Mouse (Mus musculus): ENCODE measurements around the gene Odf2. TPM values are rescaled to one million over a fixed set of nuclear protein-coding genes. Genes with fewer than 3 reads are reported as not detected.

Odf2 gene
- polyA plus RNA-seq, 2 experiments = 23.5 to 29.6 TPM

GRCm38 (mm10) chr2:29948896-29949295, 59.9 kb downstream of the Odf2 start:
- DNase-seq (ENCODE audit: low read depth in 3 of 3, low spot score in 3 of 3) (no peak), ATAC-seq (ENCODE audit: insufficient read depth) (no peak)
- 86% methylated on average over 5 of the region's 5 CpGs for WGBS (ENCODE audit: insufficient replicate concordance)
- Histone ChIP-seq H3K27ac (no peak overlapping the region), H3K9ac (replicated peaks) (no peak overlapping the region), H3K9me3 (ENCODE audit: control insufficient read depth, low read length) (no peaks in the 10 kb centered on the region), H3K4me1 (replicated peaks; ENCODE audit: control insufficient read depth in 2 of 2, insufficient read depth in 2 of 2, low read length in 1 of 2) (peaks cover 0 to 3% of the 10 kb centered on the region in 2 experiments; a peak in 2 of 4 replicates), H3K4me2 (ENCODE audit: low read depth) (no peak overlapping the region), H3K36me3 (replicated peaks; ENCODE audit: control insufficient read depth, insufficient read depth, low read depth) (peaks cover 40% of the 10 kb centered on the region), H3K4me3 (ENCODE audit: insufficient read depth in 1 of 2, low read depth in 2 of 2, low read length in 2 of 2) (no peak overlapping the region), H3K27me3 (ENCODE audit: control insufficient read depth, insufficient read depth, low read length) (no peaks in the 10 kb centered on the region)
- TF ChIP-seq EP300 (IDR thresholded peaks at IDR 0.05; ENCODE audit: low read depth) (no peak), CTCF (IDR thresholded peaks at IDR 0.05; ENCODE audit: low read depth) (no peak)

GRCm38 (mm10) chr2:29961246-29961645, 72.2 kb downstream of the Odf2 start:
- ATAC-seq (ENCODE audit: insufficient read depth) = no peak
- peaks cover 0 to 6% of the 10 kb centered on the region in 2 experiments; a peak in 2 of 4 replicates for H3K4me1 ChIP-seq (replicated peaks; ENCODE audit: control insufficient read depth in 2 of 2, insufficient read depth in 2 of 2, low read length in 1 of 2)
- DNase-seq (ENCODE audit: low read depth in 3 of 3, low spot score in 3 of 3) = no peak
- H3K9me3 ChIP-seq (ENCODE audit: control insufficient read depth, low read length) = no peaks in the 10 kb centered on the region
- no peak overlapping the region for H3K9ac ChIP-seq (replicated peaks)
- H3K27me3 ChIP-seq (ENCODE audit: control insufficient read depth, insufficient read depth, low read length) = peaks cover 27% of the 10 kb centered on the region
- 89% methylated on average over 7 of the region's 7 CpGs for WGBS (ENCODE audit: insufficient replicate concordance)
- H3K27ac ChIP-seq = no peak overlapping the region
- TF ChIP-seq EP300 (IDR thresholded peaks at IDR 0.05; ENCODE audit: low read depth) (no peak), CTCF (IDR thresholded peaks at IDR 0.05; ENCODE audit: low read depth) (no peak)
- no peak overlapping the region for H3K4me2 ChIP-seq (ENCODE audit: low read depth)
- no peak overlapping the region for H3K4me3 ChIP-seq (ENCODE audit: insufficient read depth in 1 of 2, low read depth in 2 of 2, low read length in 2 of 2)
- H3K36me3 ChIP-seq (replicated peaks; ENCODE audit: control insufficient read depth, insufficient read depth, low read depth) = no peaks in the 10 kb centered on the region; the same call in 1 of the 2 replicates

GRCm38 (mm10) chr2:29964354-29965249, 75.6 kb downstream of the Odf2 start:
- WGBS (ENCODE audit: insufficient replicate concordance) = 18% methylated on average over 10 of the region's 10 CpGs
- TF ChIP-seq CTCF (IDR thresholded peaks at IDR 0.05; ENCODE audit: low read depth) = no peak
- TF ChIP-seq EP300 (IDR thresholded peaks at IDR 0.05; ENCODE audit: low read depth) = no peak
- Histone ChIP-seq H3K9ac (replicated peaks) (no peak overlapping the region), H3K36me3 (replicated peaks; ENCODE audit: control insufficient read depth, insufficient read depth, low read depth) (no peaks in the 10 kb centered on the region), H3K4me2 (ENCODE audit: low read depth) (peak overlapping the region; percentile 65), H3K4me1 (replicated peaks; ENCODE audit: control insufficient read depth in 2 of 2, insufficient read depth in 2 of 2, low read length in 1 of 2) (peaks cover 0 to 9% of the 10 kb centered on the region in 2 experiments; a peak in 2 of 4 replicates), H3K27ac (no peak overlapping the region), H3K27me3 (ENCODE audit: control insufficient read depth, insufficient read depth, low read length) (peaks cover 45% of the 10 kb centered on the region), H3K4me3 (ENCODE audit: insufficient read depth in 1 of 2, low read depth in 2 of 2, low read length in 2 of 2) (peak overlapping the region; percentile 56 to 57), H3K9me3 (ENCODE audit: control insufficient read depth, low read length) (no peaks in the 10 kb centered on the region)
- no peak for DNase-seq (ENCODE audit: low read depth in 3 of 3, low spot score in 3 of 3)
- ATAC-seq (ENCODE audit: insufficient read depth) = no peak

GRCm38 (mm10) chr2:29965250-29965843, 76.3 kb downstream of the Odf2 start, which contains the start of gene Sptan1:
Gene Sptan1, plus strand, starts transcription at chr2:29965560.
- H3K27me3 ChIP-seq (ENCODE audit: control insufficient read depth, insufficient read depth, low read length) = peaks cover 50% of the 10 kb centered on the region
- ATAC-seq (ENCODE audit: insufficient read depth) (peak; percentile 90), DNase-seq (ENCODE audit: low read depth in 3 of 3, low spot score in 3 of 3) (peak; percentile 43 to 56 (median 48))
- H3K36me3 ChIP-seq (replicated peaks; ENCODE audit: control insufficient read depth, insufficient read depth, low read depth) = no peaks in the 10 kb centered on the region
- no peak within 1 kb of the TSS for H3K27ac ChIP-seq
- peak within 1 kb of the TSS; percentile 65 for H3K4me2 ChIP-seq (ENCODE audit: low read depth)
- H3K4me1 ChIP-seq (replicated peaks; ENCODE audit: control insufficient read depth in 2 of 2, insufficient read depth in 2 of 2, low read length in 1 of 2) = peaks cover 0 to 9% of the 10 kb centered on the region in 2 experiments; a peak in 2 of 4 replicates
- TF ChIP-seq EP300 (IDR thresholded peaks at IDR 0.05; ENCODE audit: low read depth) (no peak), CTCF (IDR thresholded peaks at IDR 0.05; ENCODE audit: low read depth) (no peak)
- H3K4me3 ChIP-seq (ENCODE audit: insufficient read depth in 1 of 2, low read depth in 2 of 2, low read length in 2 of 2) = peak within 1 kb of the TSS; percentile 57 to 62
- under 1% methylated on average over 82 of the region's 82 CpGs for WGBS (ENCODE audit: insufficient replicate concordance)
- H3K9me3 ChIP-seq (ENCODE audit: control insufficient read depth, low read length) = no peaks in the 10 kb centered on the region
- peak within 1 kb of the TSS; percentile 39 for H3K9ac ChIP-seq (replicated peaks)

- peaks cover 50% of the 10 kb centered on the region for H3K27me3 ChIP-seq (ENCODE audit: control insufficient read depth, insufficient read depth, low read length)
Measured at GRCm38 (mm10) chr2:29965906-29966305, 76.9 kb downstream of the Odf2 start.

More at GRCm38 (mm10) chr2:29965906-29966305, 76.9 kb downstream of the Odf2 start:
- ATAC-seq (ENCODE audit: insufficient read depth) = no peak
- Histone ChIP-seq H3K36me3 (replicated peaks; ENCODE audit: control insufficient read depth, insufficient read depth, low read depth) (no peaks in the 10 kb centered on the region), H3K27ac (no peak overlapping the region), H3K4me1 (replicated peaks; ENCODE audit: control insufficient read depth in 2 of 2, insufficient read depth in 2 of 2, low read length in 1 of 2) (peaks cover 0 to 11% of the 10 kb centered on the region in 2 experiments; a peak in 2 of 4 replicates), H3K9me3 (ENCODE audit: control insufficient read depth, low read length) (no peaks in the 10 kb centered on the region), H3K9ac (replicated peaks) (peak overlapping the region; percentile 39), H3K4me2 (ENCODE audit: low read depth) (peak overlapping the region; percentile 65), H3K4me3 (ENCODE audit: insufficient read depth in 1 of 2, low read depth in 2 of 2, low read length in 2 of 2) (peak overlapping the region; percentile 57 to 62)
- DNase-seq (ENCODE audit: low read depth in 3 of 3, low spot score in 3 of 3) = no peak
- 2% methylated on average over 32 of the region's 41 CpGs for WGBS (ENCODE audit: insufficient replicate concordance)
- no peak for TF ChIP-seq EP300 (IDR thresholded peaks at IDR 0.05; ENCODE audit: low read depth)
